Mouse (Mus musculus) skeletal muscle tissue, adult 2 months (tissue): ENCODE measurements around the gene Rpap3.

Source experiments
- DNase-seq: peaks from one replicate; pipeline ENCODE4 v3.0.0-alpha.2; 2012; ENCODE audit warnings: low read depth, low spot score

Rpap3 gene

DNA sequence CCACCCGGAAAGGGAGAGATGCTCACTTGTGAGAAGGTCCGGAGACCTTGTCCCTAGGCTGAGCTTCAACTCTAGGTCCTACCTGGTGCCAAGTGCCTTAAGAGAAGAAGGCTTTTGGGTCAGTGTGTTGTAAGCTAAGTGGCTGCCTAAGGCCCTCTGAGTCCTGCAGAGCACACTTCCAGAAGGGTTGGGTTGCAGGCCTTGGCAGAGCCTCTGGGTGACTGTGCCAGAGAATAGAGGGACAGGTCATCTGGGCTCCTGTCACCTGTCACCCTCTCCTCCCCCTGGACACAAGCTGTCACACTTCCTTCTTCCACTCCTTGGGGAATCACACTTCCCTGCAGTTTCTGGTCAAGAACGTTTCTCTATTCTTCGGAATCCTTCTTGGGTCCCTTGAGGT is 55.9 kb downstream of the Rpap3 start:
- DNase-seq: peak; percentile 67

DNA sequence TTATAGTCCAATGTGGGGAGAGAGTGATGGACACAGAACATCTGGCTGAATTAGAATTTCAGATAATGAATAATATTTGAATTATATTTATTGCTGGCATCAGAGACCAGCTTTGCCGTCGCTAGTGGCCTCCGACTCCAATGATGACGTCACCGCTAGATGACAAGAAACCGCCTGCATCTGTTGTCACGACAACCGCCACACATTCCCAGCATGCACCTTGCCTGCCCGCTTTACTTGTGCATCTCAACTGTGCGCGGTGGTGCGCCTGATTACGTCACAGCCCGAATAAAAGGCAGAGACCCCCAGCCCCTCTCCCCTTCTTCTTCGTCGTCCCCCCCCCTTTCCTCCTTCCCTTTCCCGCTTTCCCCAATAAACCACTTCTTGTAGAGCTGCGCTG is 57.4 kb downstream of the Rpap3 start:
- no peak for DNase-seq

DNA sequence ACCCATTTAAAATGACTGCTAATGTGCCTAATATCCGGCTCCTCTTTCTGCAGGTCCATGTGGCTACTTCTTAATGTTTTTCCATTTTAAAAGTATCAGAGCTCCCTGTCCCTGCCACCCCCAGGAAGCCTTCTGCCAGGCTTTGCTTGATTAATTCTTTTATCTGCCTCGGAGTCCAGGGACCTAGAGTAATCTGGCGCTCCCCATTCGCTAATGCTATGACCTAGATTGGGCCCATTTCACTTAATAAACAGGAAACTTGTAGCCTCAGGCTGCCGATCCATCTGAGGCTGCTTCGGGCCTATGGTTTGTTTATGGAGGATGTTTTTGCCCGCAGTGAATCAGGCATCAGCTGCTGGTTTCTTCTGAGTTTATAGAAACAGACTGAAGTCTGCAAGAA is 59.2 kb downstream of the Rpap3 start:
- no peak for DNase-seq

GRCm38 (mm10) chr15:97643986-97644385 is 61.6 kb downstream of the Rpap3 start:
- no peak for DNase-seq
